Mouse (Mus musculus) megakaryocyte, embryonic 14.5 days (primary cell): ENCODE results near the gene Slc37a4.

Source experiments
- FLI1 ChIP-seq: IDR thresholded peaks from 2 replicates; pipeline ENCODE4 v1.6.1; 2012; ENCODE audit warnings: low read length, inconsistent platforms, mixed read lengths
- GATA1 ChIP-seq: IDR thresholded peaks from 3 replicates; pipeline ENCODE4 v1.6.1; 2012; ENCODE audit warnings: mixed read lengths, low read length, inconsistent platforms, borderline replicate concordance

DNA sequence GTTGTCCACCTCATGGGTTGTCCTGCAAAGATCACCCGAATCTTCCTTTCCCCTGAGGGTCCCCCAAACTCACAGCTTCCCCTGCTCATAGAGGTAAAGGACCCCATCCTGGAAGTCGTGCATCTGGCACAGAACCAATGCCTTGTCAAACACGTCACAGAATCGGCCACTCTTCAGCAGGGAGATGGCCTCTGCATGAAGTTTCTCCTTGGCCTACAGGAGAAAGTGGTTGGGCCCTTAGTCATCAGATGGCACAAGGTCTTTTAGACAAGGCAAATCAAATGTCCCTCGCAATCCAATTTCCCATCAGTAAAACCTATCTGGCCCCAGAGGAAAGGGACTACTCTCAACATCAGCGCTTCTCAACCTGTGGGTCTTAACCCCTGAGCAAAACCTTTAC lies 43.5 kb upstream of the Slc37a4 start:
- TF ChIP-seq GATA1 (no peak), FLI1 (no peak)
